Mouse (Mus musculus): Measurements from ENCODE around the gene Map7d1. TPM values are rescaled to one million over a fixed set of nuclear protein-coding genes. Genes with fewer than 3 reads are reported as not detected.
"Not testable (repeated sequence)": the region's sequence is repeated elsewhere in the genome, so short reads cannot be mapped to it uniquely, and the experiment has no call there.

Gene Map7d1
- polyA plus RNA-seq, 1 experiment from 2014 or later, result 80.9 TPM

DNA sequence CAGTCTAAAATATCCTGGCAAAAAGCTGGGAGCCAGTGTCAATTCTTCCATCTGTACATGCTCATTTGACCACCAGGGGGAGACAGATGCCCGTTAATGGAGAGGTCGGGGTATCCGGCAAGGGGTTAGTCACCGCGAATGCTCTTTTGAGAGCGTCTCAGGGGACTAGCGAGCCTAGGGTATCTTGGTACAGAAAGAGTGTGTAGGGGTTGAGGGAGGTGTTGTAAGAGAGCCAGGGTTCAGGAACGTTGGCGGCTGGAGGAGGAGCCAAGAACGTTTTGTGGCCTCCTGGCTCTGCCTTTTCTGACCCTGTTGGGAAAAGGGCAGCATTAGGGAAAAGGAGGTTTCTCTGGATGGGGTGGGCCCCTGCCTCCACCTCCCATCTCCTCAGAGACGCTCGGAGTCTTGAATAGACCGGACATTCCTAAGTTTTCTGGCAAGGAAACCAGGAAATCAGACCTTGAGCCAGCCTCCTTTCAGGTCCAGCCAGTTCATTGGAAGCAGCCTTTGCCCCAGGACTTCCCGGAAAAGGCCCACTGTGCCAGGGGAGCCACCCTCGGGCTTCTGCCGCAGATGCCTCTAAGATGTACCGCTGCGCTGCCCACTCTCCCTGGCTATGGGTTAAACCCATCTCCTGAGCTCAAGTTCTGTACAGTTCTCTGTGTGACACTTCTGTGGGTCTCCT is 28.9 kb downstream of the Map7d1 start:
- Histone ChIP-seq H3K9ac (ENCODE audit: low read length) (peak overlapping the region; percentile 28), H3K4me3 (ENCODE audit: low read depth, low read length) (no peak overlapping the region), H3K27ac (ENCODE audit: low read depth, low read length) (no peak overlapping the region), H3K4me2 (ENCODE audit: low read depth) (peak overlapping the region; percentile 37), H3K36me3 (ENCODE audit: control insufficient read depth, insufficient read depth, low read length) (peaks cover 3% of the 10 kb centered on the region), H3K9me3 (ENCODE audit: control insufficient read depth, low read length) (no peaks in the 10 kb centered on the region), H3K4me1 (ENCODE audit: control insufficient read depth, insufficient read depth, low read length) (0 out of 2 replicates have a peak, but pooled peaks cover 2% of the 10 kb centered on the region), H3K27me3 (ENCODE audit: control insufficient read depth, insufficient read depth, low read length) (no peaks in the 10 kb centered on the region)
- DNase-seq (ENCODE audit: low spot score) (peak; percentile 87), ATAC-seq (ENCODE audit: insufficient read depth, low FRiP score, low TSS enrichment) (peak; percentile 76)
- 6% methylated on average over 18 of the region's 18 CpGs for WGBS

DNA sequence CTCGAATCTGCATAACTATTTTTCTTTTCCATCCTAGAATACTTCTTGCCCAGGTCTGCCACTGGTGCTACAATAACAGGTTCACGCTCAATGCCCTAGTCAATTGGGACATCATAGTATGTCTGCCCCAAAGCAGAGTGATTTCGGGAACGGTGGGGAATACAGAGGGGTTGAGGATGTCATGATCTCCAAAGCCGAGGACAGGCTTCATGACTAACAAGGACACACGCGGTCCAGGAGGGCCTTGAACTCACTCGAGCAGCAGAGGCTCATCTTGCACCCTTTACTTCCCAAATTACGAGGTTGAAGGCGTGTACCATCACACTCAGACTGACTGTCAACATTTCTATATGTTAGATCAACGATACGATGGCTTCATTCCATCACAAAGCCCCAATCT is 29.5 kb downstream of the Map7d1 start:
- ATAC-seq (ENCODE audit: insufficient read depth, low FRiP score, low TSS enrichment) (0 out of 2 replicates have a peak, but pooled peaks have one; percentile 5), DNase-seq (ENCODE audit: low spot score) (no peak)
- WGBS, result 56% methylated on average over 12 of the region's 12 CpGs

DNA sequence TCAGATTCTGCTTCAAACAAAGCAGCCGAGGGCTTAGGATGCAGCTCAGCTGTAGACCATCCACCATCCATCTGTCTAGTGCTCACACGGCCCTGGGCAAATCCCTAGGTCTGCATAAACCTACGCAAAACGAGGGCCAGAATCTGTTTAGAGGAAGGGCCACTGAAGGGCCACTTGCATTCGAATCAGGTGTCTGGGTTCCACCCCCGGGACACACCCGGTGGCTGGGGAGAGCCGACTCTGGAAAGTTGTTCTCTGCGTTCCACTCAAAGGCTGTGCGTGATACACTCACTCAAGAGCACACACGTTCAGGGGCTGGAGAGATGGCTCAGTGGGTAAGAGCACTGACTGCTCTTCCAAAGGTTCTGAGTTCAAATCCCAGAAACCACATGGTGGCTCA is 33.5 kb downstream of the Map7d1 start:
- Histone ChIP-seq H3K4me1 (ENCODE audit: control insufficient read depth, insufficient read depth, low read length) (no peaks in the 10 kb centered on the region), H3K27me3 (ENCODE audit: control insufficient read depth, insufficient read depth, low read length) (no peaks in the 10 kb centered on the region), H3K4me3 (ENCODE audit: low read depth, low read length) (no peak overlapping the region), H3K9me3 (ENCODE audit: control insufficient read depth, low read length) (no peaks in the 10 kb centered on the region), H3K27ac (ENCODE audit: low read depth, low read length) (no peak overlapping the region), H3K4me2 (ENCODE audit: low read depth) (no peak overlapping the region), H3K9ac (ENCODE audit: low read length) (no peak overlapping the region), H3K36me3 (ENCODE audit: control insufficient read depth, insufficient read depth, low read length) (no peaks in the 10 kb centered on the region)
- no peak for DNase-seq (ENCODE audit: low spot score)
- no peak for ATAC-seq (ENCODE audit: insufficient read depth, low FRiP score, low TSS enrichment)
- WGBS, result 86% methylated on average over 11 of the region's 11 CpGs

More for the DNA sequence above, 29.5 kb downstream of the Map7d1 start:
- Histone ChIP-seq H3K4me3 (ENCODE audit: low read depth, low read length) (no peak overlapping the region), H3K4me1 (ENCODE audit: control insufficient read depth, insufficient read depth, low read length) (0 out of 2 replicates have a peak, but pooled peaks cover 2% of the 10 kb centered on the region), H3K36me3 (ENCODE audit: control insufficient read depth, insufficient read depth, low read length) (no peaks in the 10 kb centered on the region), H3K27ac (ENCODE audit: low read depth, low read length) (no peak overlapping the region), H3K4me2 (ENCODE audit: low read depth) (no peak overlapping the region), H3K9ac (ENCODE audit: low read length) (no peak overlapping the region), H3K27me3 (ENCODE audit: control insufficient read depth, insufficient read depth, low read length) (no peaks in the 10 kb centered on the region), H3K9me3 (ENCODE audit: control insufficient read depth, low read length) (no peaks in the 10 kb centered on the region)

DNA sequence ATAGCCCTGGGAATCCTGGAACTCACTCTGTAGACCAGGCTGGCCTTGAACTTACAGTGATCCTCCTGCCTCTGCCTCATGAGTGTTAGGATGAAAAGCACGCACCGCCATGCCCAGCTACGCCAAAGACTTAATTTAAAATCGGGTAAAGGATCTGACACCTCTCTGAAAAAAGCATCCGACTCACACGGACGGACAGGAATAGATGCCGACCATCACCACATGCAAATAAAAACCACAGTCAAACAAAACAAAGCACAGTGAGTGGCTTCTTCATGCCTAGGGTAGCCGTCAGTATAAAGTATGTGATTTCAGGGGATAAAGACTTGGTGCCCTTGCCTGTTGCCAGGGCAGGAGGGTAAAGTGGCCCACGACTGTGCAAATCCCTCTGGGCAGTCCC is 36.1 kb downstream of the Map7d1 start:
- 92% methylated on average over 10 of the region's 10 CpGs for WGBS
- Histone ChIP-seq H3K4me3 (ENCODE audit: low read depth, low read length) (no peak overlapping the region), H3K9me3 (ENCODE audit: control insufficient read depth, low read length) (no peaks in the 10 kb centered on the region), H3K4me1 (ENCODE audit: control insufficient read depth, insufficient read depth, low read length) (no peaks in the 10 kb centered on the region), H3K27me3 (ENCODE audit: control insufficient read depth, insufficient read depth, low read length) (no peaks in the 10 kb centered on the region), H3K36me3 (ENCODE audit: control insufficient read depth, insufficient read depth, low read length) (no peaks in the 10 kb centered on the region), H3K9ac (ENCODE audit: low read length) (no peak overlapping the region), H3K27ac (ENCODE audit: low read depth, low read length) (no peak overlapping the region), H3K4me2 (ENCODE audit: low read depth) (no peak overlapping the region)
- ATAC-seq (ENCODE audit: insufficient read depth, low FRiP score, low TSS enrichment), result no peak
- DNase-seq (ENCODE audit: low spot score), result no peak

DNA sequence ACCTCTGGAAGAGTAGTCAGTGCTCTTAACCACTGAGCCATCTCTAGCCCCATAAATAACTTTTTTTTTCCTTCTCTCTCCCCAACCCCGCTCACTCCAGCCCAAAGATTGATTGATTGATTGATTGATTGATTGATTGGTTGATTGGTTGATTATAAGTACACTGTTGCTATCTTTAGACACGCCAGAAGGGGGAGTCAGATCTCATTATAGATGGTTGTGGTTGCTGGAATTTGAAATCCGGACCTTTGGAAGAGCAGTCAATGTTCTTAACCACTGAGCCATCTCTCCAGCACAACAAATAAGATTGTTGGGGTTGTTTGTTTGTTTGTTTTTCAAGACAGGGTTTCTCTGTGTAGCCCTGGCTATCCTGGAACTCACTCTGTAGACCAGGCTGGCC is 36.6 kb downstream of the Map7d1 start:
- not testable (repeated sequence) for H3K4me2 ChIP-seq (ENCODE audit: low read depth); H3K27me3 ChIP-seq (ENCODE audit: control insufficient read depth, insufficient read depth, low read length); H3K4me1 ChIP-seq (ENCODE audit: control insufficient read depth, insufficient read depth, low read length); H3K36me3 ChIP-seq (ENCODE audit: control insufficient read depth, insufficient read depth, low read length); ATAC-seq (ENCODE audit: insufficient read depth, low FRiP score, low TSS enrichment); DNase-seq (ENCODE audit: low spot score); H3K4me3 ChIP-seq (ENCODE audit: low read depth, low read length); H3K27ac ChIP-seq (ENCODE audit: low read depth, low read length); H3K9ac ChIP-seq (ENCODE audit: low read length); H3K9me3 ChIP-seq (ENCODE audit: control insufficient read depth, low read length)
- 63% methylated on average over 3 of the region's 3 CpGs for WGBS

DNA sequence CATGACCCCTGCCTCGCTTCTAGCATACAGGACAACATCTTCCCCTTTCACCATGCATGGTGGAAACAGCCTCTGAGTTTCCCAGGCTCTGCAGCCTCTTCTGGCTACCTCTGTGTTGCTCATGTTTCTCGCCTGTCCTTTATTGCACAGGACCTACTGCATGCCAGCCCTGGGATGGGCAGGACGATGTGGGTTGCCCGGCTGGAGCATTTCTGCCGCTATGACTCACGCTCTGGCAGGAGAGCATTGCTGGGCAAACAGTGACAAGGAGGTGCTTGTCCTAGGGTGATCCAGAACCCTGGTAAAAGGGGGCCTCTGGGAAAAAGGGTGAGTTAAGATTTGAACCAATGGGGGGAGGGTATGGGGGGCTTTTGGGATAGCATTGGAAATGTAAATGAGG is 38.4 kb downstream of the Map7d1 start:
- Histone ChIP-seq H3K4me1 (ENCODE audit: control insufficient read depth, insufficient read depth, low read length) (no peaks in the 10 kb centered on the region), H3K4me3 (ENCODE audit: low read depth, low read length) (no peak overlapping the region), H3K27me3 (ENCODE audit: control insufficient read depth, insufficient read depth, low read length) (no peaks in the 10 kb centered on the region), H3K9me3 (ENCODE audit: control insufficient read depth, low read length) (no peaks in the 10 kb centered on the region), H3K36me3 (ENCODE audit: control insufficient read depth, insufficient read depth, low read length) (no peaks in the 10 kb centered on the region), H3K9ac (ENCODE audit: low read length) (no peak overlapping the region), H3K27ac (ENCODE audit: low read depth, low read length) (no peak overlapping the region), H3K4me2 (ENCODE audit: low read depth) (no peak overlapping the region)
- WGBS, result 87% methylated on average over 6 of the region's 6 CpGs
- ATAC-seq (ENCODE audit: insufficient read depth, low FRiP score, low TSS enrichment) (no peak), DNase-seq (ENCODE audit: low spot score) (no peak)

DNA sequence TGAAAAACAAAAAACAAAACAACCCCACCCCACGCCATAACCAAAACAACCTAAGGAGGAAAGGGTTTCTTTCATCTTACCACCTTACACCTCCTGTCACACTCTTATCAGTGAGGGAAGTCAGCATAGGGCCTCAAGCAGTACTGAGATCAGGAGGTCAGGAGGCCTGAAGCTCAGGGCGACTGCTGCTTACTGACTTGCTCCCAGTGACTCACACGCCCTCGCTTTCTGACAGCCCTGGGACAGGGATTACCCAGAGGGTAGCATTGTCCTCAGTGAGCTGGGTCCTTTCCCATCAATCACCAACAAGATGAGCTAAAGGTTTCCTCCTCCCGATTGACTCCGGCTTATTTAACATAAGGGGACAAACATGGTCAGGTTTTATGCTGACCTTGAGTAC is 49.1 kb downstream of the Map7d1 start:
- Histone ChIP-seq H3K27me3 (ENCODE audit: control insufficient read depth, insufficient read depth, low read length) (no peaks in the 10 kb centered on the region), H3K9me3 (ENCODE audit: control insufficient read depth, low read length) (no peaks in the 10 kb centered on the region), H3K27ac (ENCODE audit: low read depth, low read length) (no peak overlapping the region), H3K4me3 (ENCODE audit: low read depth, low read length) (no peak overlapping the region), H3K4me1 (ENCODE audit: control insufficient read depth, insufficient read depth, low read length) (no peaks in the 10 kb centered on the region), H3K4me2 (ENCODE audit: low read depth) (no peak overlapping the region), H3K9ac (ENCODE audit: low read length) (no peak overlapping the region), H3K36me3 (ENCODE audit: control insufficient read depth, insufficient read depth, low read length) (no peaks in the 10 kb centered on the region)
- ATAC-seq (ENCODE audit: insufficient read depth, low FRiP score, low TSS enrichment), result no peak
- 74% methylated on average over 6 of the region's 6 CpGs for WGBS
- DNase-seq (ENCODE audit: low spot score), result no peak

DNA sequence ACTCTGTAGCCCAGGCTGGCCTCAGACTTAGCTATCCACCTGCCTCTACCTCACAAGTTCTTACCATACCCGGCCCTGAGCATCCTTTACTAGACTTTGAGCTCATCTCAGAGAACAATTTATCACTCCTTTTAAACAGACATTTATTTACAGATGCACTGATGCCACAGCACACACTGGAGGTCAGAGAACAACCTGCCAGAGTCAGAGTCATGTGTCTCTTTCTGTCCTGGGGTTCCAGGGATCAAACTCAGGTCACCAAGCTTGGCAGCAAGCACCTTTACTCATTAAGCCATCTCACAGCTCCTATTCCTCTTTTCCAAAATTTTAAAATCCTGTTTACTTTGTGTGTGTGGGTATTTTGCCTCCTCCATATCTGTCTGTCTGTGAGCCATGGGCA is 50.8 kb downstream of the Map7d1 start:
- no peak overlapping the region for H3K9ac ChIP-seq (ENCODE audit: low read length)
- H3K4me3 ChIP-seq (ENCODE audit: low read depth, low read length), result no peak overlapping the region
- ATAC-seq (ENCODE audit: insufficient read depth, low FRiP score, low TSS enrichment) (no peak), DNase-seq (ENCODE audit: low spot score) (no peak)
- H3K27me3 ChIP-seq (ENCODE audit: control insufficient read depth, insufficient read depth, low read length), result no peaks in the 10 kb centered on the region
- H3K4me2 ChIP-seq (ENCODE audit: low read depth), result no peak overlapping the region
- H3K4me1 ChIP-seq (ENCODE audit: control insufficient read depth, insufficient read depth, low read length), result peaks cover 7% of the 10 kb centered on the region; the same call in 1 of the 2 replicates
- no peak overlapping the region for H3K27ac ChIP-seq (ENCODE audit: low read depth, low read length)
- H3K9me3 ChIP-seq (ENCODE audit: control insufficient read depth, low read length), result no peaks in the 10 kb centered on the region
- no peaks in the 10 kb centered on the region for H3K36me3 ChIP-seq (ENCODE audit: control insufficient read depth, insufficient read depth, low read length)
- WGBS, result 93% methylated on average over 1 of the region's 1 CpGs

DNA sequence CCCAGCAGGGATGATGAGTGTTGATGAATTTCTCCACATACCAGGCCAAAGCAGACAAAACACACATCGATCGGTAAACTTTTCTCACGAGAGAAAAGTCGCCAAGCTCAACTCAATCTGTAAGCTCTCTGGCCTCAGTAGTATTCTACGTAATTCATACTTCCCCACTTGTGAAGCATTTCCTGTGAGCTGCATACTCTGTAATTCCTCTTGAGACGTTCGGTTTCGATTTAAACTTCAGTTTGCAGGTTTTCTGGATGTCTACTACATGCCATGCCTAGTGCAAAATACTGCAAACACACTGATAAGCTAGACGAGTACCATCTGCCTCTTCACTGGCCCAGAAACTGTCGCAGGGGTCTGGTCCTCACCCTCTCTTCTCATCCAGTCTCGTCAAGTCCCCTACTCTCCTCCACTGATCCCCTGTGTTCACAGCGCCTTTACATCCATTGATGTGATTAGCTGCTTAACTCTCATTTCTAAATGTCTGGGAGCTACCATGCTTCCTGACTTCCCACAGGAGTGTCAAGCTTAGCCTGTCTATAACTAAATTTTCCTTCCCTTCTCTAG is 51.4 kb downstream of the Map7d1 start:
- ATAC-seq (ENCODE audit: insufficient read depth, low FRiP score, low TSS enrichment) (no peak), DNase-seq (ENCODE audit: low spot score) (no peak)
- no peaks in the 10 kb centered on the region for H3K27me3 ChIP-seq (ENCODE audit: control insufficient read depth, insufficient read depth, low read length)
- H3K4me1 ChIP-seq (ENCODE audit: control insufficient read depth, insufficient read depth, low read length), result peaks cover 10% of the 10 kb centered on the region; the same call in 1 of the 2 replicates
- no peak overlapping the region for H3K27ac ChIP-seq (ENCODE audit: low read depth, low read length)
- 87% methylated on average over 12 of the region's 12 CpGs for WGBS
- H3K36me3 ChIP-seq (ENCODE audit: control insufficient read depth, insufficient read depth, low read length), result no peaks in the 10 kb centered on the region
- no peaks in the 10 kb centered on the region for H3K9me3 ChIP-seq (ENCODE audit: control insufficient read depth, low read length)
- H3K4me3 ChIP-seq (ENCODE audit: low read depth, low read length), result no peak overlapping the region
- no peak overlapping the region for H3K9ac ChIP-seq (ENCODE audit: low read length)
- no peak overlapping the region for H3K4me2 ChIP-seq (ENCODE audit: low read depth)

Measured in neural tube, embryonic 11.5 days (tissue).